Mouse (Mus musculus) testis, postnatal 14 days (tissue): ENCODE data around the gene Rabepk.
"Not testable (repeated sequence)": the region's sequence is repeated elsewhere in the genome, so short reads cannot be mapped to it uniquely, and the experiment has no call there.

ENCODE experiments used
- DNase-seq: peaks from one replicate; pipeline ENCODE4 v3.0.0; 2021; ENCODE audit warnings: low spot score

The Rabepk gene

DNA sequence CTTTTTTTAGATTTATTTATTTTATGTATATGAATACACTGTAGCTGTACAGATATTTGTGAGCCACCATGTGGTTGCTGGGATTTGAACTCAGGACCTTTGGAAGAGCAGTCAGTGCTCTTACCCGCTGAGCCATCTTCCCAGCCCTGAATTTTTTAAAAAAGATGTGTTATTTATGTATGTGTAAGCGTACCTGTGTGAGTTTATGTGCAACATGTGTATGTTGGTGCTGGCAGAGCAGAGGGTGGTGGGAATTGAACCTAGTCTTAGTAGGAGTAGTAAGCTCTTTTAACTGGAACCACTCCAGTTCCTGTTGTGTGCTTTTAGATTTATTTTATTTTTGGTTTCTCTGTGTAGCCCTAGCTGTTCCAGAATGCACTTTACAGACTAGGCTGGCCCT lies 4.5 kb upstream of the Rabepk start:
- DNase-seq, result no peak

- no peak for DNase-seq
Measured at GRCm38 (mm10) chr2:34803746-34804145, 4.0 kb upstream of the Rabepk start.

DNA sequence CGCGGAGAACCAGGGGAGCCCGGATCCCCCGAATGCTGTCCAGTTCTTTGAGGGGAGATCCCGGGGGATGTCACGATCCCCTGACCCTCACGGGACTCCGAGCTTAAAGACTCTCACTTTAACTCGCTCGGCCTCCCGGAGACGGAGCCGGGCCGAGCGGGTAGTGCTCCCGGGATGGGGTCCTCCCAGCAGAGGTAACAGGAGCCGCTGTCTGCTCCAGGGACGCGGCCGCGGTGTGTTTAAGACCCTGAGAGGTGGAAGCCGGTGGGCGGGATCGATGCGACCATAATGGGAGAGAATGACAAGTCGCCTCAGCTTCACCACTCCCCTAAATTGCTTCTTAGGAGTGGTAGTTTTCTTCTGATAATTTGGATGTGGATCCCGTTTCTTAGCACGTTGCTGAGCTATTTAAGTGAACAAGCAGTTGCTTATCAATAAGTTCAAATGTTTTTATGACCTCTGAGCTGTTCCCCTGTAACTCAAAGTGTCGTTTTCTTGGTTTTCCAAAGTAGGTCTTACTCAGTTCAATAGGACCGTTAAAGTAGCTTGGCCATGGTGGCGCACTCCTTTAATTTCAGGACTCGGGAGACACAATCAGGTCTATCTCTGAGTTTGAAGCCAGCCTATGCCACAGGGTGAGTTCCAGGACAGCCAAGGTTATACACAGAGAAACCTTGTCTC lies 3.0 kb upstream of the Rabepk start:
- DNase-seq, result peak; percentile 51

DNA sequence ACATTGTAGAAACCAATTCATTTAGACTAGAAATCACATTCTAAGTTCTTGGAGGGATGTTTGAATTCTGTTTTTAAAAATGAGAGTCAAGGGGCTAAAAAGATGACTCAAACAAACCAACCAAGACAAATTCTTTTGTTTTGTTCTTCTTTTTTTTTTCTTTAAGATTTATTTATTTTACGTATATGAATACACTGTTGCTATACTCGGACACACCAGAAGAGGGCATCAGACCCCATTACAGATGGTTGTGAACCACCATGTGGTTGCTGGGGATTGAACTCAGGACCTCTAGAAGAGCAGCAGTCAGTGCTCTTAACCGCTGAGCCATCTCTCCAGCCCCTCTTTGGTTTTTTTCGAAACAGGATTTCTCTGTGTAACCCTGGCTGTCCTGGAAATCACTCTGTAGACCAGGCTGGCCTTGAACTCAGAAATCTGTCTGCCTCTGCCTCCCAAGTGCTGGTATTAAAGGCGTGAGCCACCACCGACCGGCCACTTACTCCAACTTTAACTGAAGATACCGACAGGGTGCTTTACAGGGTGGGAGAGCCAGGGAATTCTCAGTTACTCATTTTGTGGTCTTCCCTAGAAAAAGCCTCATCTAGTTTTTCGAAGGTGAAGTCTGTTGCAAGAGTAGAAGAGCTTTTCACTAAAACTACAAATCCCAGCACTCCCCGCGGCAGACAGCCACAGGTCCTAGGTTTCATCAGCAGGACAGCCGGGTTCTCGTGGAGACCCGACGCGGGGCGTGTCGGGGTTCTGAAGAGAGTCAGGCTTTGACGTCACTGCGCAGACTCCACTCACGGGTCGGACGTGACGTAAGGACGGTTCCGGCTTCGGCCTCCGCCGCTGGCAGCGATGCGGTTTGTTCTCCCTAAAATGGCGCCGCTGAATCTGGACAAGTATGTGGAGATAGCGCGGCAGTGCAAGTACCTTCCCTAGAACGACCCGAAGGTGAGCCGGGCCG lies 2.1 kb upstream of the Rabepk start:
- peak; percentile 98 for DNase-seq

GRCm38 (mm10) chr2:34800371-34800770 lies 659 bp upstream of the Rabepk start:
- DNase-seq, result no peak

DNA sequence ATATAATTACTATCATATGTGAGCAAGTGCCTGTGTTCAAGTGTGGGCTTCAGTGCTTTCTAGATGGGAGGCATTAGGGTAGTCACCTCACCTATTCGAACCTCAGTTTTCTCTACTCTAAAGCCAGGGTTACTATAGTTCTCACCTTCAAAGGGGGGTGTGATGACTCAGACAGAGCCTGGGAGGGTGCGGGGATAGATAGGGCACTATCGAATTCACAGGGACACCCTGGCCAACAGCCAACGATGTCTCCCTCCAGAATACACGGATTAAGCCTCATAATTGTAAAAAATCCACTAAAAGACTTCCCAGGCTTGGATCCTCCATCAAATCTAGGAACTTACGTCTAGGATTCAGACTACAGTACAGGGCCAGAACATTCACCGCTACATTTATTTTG lies 4.3 kb downstream of the Rabepk start:
- DNase-seq, result no peak

DNA sequence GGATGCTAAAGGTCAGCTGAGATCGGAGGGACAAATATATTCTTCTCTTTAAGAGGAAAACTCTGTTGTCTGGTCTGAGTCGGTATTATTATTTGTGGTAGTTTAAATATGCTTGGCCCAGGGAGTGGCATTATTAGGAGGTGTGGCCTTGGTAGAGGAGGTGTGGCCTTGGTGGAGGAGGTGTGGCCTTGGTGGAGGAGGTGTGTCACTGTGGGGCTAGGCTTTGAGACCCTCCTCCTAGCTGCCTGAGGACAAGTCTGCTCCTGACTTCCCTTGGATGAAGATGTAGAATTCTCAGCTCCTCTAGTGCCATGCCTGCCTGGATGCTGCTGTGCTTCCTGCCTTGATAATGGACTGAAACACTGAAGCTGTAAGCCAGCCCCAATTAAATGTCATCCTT lies 5.2 kb downstream of the Rabepk start:
- DNase-seq, result no peak

DNA sequence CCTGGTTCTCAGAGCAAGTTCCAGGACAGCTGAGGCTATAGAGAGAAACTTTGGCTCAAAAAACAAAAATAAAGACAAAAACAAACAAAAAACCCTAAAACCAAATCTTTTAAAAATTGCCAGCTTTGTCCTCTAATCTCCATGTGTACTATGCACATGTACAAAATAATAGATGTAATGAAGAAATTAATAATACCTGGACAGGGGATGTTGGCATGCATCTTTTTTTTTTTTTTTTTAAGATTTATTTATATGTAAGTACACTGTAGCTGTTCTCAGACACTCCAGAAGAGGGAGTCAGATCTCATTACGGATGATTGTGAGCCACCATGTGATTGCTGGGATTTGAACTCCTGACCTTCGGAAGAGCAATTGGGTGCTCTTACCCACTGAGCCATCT lies 7.2 kb downstream of the Rabepk start:
- not testable (repeated sequence) for DNase-seq

GRCm38 (mm10) chr2:34790282-34790681 lies 9.4 kb downstream of the Rabepk start:
- no peak for DNase-seq

GRCm38 (mm10) chr2:34784085-34784484 lies 15.6 kb downstream of the Rabepk start:
- no peak for DNase-seq

DNA sequence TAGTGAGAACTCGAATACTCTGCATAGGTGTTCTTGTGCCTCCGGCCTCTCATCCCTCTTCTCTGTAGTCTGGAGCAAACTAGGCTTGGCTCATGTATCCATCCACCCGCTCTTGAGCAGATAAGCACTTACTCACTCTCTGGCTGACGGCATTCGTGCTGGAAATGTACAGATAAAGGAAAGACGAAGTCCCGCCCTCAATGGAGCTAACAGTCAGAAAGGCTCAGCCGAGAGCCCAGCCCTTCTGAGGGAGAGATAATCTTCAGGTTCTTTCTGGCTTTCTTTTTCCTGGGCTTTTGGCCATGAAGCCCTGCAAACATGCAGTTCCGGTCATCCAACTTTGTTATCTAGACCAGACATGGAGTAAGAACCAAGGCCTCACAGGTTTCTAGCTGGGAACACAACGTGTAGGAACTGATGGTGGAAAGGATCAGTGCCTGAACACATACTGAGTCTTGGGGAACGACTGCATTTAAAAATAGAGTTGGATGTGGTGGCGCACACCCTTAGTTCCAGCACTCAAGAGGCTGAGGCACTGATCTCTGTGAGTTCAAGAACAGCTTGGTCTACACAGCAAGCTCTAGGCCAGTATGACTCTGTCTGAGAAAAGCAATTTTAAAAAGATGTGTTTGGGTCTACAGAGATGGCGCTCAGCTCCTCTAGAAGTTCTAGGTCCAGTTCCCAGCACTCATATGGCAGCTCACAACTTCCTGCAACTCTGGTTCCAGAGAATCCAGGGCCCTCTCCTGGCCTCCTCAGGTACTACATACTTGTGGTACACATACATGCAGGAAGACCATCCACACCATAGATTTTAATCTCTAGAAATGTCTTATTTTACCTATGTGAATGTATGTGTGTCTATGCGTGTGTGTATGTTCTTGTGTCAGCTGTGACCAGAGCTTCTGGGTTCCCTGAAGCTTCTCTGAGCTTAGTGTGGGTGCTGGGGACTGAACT lies 16.4 kb downstream of the Rabepk start:
- DNase-seq, result peak; percentile 56

GRCm38 (mm10) chr2:34777237-34777868 lies 22.4 kb downstream of the Rabepk start:
- DNase-seq, result no peak

- no peak for DNase-seq
Measured at GRCm38 (mm10) chr2:34774493-34774892, 25.2 kb downstream of the Rabepk start.

GRCm38 (mm10) chr2:34773673-34774072 lies 26.0 kb downstream of the Rabepk start:
- DNase-seq, result no peak

- peak; percentile 70 for DNase-seq
Measured at GRCm38 (mm10) chr2:34772252-34773235, 27.2 kb downstream of the Rabepk start.

DNA sequence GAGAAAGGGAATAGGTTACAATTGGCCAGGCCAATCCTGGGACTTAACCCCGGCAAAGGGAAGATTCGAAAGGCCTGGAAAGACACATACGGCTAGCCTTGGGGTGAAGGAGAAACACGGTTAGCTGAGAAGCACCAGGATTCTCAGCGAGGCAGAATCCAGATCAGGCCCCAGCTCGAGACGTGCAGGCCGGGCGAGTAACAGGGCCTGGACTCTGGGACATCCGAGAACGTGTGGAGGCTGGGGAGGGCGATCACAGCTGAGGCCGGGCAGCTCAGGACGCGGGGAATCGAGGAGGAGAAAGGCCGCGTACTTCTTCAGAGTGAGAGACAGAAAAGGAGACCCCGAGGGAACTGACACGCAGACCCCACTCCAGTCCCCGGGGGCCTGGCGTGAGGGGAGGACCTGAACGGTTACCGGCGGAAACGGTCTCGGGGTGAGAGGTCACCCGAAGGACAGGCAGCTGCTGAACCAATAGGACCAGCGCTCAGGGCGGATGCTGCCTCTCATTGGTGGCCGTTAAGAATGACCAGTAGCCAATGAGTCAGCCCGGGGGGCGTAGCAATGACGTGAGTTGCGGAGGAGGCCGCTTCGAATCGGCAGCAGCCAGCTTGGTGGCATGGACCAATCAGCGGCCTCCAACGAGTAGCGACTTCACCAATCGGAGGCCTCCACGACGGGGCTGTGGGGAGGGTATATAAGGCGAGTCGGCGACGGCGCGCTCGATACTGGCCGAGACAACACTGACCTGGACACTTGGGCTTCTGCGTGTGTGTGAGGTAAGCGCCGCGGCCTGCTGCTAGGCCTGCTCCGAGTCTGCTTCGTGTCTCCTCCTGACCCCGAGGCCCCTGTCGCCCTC lies 28.1 kb downstream of the Rabepk start, which contains the start of gene Hspa5:
Hspa5 (plus strand) TSS at position 603 of the 859 bp plus-strand sequence.
- DNase-seq, result peak; percentile 100

DNA sequence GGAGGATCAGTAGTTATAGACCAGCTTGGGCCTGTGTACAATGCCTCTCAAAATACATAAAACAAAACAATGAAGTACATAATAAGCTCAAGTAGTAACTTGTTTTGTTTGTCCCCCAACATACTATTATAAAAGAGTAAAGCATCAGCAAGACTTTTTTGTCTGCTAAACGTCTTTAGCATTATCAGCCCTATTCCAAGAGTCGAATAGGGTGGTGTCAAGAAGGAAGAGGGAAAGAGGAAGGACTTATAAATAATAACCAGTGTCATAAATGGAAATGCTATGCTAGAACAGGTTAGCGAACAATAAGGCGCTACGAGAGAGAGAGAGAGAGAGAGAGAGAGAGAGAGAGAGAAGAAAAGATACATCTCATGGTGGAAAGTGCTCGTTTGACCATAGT lies 28.8 kb downstream of the Rabepk start:
- DNase-seq, result no peak

DNA sequence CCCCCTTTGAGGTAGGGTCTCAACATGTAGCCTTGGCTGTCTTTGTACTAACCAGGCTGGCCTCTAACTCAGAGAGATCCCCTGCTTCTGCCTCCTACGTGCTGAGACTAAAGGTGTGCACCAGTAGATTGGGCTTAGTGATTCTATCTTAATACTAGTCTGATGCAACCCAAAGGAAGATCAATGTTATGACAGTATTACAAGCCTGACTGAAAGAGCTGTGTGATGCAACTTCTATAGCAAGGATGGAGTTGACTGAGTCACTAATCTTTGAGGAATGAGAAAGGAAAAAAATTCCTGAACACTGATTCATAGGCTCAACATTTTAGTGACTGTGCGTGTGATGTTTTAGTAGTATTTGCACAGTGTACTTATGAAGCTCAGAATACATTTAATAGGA lies 29.7 kb downstream of the Rabepk start:
- no peak for DNase-seq

GRCm38 (mm10) chr2:34764801-34765200 lies 34.9 kb downstream of the Rabepk start:
- no peak for DNase-seq
